Mouse (Mus musculus): ENCODE results near the gene Ttn.

Gene Ttn

DNA sequence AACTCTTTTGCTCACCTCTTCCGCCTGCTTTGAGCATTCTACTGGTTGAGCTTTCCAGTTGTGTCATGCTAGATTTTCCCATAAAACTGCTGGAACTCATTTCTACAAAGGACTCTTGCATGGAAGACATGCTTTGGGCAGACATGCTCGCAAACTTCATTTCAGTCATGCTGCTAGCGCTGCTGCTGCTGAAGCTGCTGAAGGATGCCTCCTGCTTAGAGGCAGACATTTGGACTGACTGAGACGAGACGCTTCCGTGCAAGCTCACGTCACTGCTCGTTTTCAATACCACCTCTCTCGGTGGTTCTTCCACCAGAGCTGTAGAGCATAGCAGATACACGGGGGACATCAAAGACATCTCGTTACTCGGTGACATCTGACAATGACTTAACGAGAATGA, 276.7 kb downstream of the Ttn start:
- DNase-seq (ENCODE audit: low spot score): no peak

DNA sequence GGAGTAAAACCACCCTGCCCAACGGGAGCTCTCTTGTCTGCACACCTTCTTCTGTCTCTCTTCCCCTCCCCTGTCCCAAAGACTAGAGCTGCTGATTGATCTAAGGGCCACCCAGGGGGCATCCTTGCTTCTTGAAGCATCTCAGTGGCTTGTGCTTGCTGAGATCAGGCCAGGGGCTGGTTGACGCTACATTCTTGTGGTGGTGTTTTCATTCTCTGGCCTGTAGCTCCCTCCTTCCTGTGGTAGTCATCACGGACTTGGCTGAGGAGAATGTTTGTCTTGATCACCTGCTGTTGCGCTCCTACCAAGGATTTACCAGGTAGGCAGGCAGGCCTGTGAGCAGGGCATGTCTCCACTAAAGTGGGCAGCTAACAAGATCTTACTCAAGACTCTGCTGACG, 279.6 kb downstream of the Ttn start:
- DNase-seq (ENCODE audit: low spot score): no peak

DNA sequence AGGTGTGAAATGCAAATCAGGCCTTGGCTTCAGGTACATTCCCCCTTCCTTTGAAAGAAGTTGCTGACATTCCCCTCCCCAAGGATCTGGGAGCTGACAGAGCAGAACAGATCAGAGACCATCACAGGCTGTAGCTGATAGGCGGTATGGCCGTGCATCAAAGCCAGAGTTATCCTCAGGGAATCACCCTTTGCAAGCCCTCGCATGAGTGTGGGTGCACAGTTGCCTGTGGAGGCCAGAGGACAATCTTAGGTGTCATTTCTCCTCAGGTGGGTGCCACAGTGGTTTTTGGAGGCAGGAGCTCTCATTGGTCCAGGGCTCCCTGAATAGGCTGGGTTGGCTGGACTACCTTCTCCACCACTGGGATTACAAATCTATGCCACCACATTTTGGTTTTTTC, 280.2 kb downstream of the Ttn start:
- no peak for DNase-seq (ENCODE audit: low spot score)

DNA sequence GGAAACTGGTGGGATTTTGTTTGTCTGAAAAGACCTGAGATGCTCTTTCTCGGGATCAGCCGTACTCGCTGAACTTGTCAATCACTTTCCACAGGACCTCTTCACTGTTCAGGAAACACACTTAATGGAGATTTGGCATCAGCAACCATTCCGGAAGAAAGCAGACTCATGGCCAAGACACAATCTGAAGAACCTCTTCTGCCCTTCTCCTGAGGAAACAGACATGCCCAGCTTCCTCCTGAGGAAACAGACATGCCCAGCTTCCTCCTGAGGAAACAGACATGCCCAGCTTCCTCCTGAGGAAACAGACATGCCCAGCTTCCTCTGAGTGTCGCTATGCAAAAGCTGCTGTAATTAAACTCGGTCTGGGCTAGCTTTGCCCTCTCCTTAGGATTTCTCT, 287.1 kb downstream of the Ttn start:
- DNase-seq (ENCODE audit: low spot score): no peak

DNA sequence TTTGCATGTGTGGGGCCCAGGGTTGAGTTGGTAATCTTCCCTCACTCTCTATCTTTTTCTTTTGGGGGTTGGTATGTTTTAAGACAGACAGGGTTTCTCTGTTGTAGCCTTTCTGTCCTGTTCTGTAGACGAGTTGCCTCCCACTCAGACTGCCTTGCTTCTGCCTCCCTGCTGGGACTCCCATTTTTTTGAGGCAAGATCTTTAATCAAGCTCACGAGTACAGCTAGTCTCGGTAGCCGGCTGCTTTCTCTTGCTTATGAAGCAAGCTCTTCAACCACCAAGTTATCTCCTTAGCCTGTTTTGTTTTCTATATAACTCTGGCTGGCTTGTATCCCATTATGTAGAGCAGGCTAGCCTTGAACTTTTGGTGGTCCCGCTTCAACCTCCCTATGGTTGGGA, 288.6 kb downstream of the Ttn start:
- no peak for DNase-seq (ENCODE audit: low spot score)

DNA sequence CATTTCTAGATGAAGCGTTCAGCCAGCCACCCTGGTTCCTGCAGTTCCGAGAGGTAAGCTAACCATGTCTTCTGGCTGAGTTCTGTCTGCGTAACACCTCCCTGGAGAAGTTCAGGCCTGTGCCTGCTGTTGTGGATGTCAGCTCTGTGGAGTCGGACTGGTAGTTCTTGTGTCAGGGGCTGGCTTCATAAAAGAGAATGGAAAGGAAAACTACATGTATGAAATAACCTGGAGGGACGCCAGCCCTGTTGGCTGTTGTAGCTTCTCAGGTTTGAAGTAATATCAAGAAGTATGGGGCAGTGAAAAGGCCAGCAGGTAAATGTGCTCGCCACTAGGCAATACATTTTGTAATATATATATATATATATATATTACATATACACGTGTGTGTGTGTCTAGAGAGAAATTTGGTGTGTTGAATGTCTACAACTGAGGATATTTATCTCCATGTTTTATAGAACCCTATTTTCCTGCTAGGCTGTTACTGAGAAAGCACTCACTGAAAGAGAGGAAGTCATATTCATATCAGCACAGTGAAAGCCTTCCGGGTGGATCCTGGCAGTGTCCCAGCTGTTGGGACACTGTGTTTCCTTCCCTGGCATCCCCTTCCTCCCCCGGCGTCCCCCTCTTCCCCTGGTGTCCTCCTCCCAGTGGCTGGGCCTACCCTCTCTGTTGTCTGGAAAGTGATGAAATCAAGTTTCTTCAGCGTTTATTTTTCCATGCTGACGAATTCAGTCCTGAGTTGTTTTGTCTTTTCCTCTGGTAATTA, 291.7 kb downstream of the Ttn start:
- no peak for DNase-seq (ENCODE audit: low spot score)

DNA sequence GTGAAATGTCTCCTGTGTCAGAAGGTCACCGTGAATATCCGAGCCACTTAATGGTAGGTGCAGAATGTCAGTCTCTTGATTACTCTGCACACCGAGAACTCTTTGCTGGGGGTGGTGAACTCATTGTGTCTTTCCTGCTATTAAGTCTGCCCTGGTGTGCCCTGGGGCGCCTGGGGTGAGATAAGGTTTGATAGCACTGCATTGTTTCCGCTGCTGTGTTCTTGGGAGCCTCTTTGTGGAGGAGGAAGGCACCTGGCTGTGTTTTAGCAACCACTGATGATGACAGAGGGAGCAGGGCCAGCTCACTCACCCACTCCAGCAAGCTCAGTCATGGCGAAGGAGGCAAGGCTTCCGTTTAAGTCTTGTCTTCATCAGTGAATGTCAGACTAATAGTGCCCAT, 294.2 kb downstream of the Ttn start:
- DNase-seq (ENCODE audit: low spot score): no peak

DNA sequence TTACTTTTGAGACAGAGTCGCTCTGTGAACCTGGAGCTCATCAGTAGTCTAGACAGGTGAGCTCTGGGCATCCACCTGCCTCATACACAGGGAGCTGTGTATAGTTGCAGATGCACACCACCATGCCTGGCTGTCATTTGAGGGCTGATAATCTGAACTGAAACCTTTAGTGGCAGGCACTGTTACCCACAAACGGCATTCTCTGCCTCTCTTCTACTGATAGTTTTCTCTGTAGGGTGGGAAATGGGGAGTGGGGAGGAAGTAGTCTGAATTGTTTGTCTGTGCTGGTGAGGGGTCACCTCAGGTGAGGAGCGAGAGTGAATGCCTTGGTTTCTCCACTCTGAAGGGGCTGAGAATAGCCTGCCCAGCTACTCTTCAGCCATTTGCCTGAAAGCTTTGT, 294.7 kb downstream of the Ttn start:
- DNase-seq (ENCODE audit: low spot score): no peak

DNA sequence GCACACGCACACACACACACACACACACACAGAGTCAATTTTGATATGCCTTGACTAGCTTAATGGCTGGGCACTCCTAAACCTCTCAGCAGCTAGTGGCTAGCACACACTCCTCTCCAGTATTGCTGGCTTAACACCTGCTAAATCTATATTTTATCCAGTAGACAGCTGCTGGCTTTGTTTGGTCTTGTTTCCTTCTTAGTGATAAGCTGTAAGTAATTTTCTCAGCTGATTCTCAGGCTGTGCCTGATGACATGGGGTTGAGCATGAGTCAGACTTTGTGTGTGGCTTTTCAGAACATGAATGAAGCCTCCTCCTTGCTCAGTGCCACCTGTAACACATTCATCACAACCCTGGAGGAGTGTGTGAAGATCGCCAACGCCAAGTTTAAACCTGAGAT, 295.4 kb downstream of the Ttn start:
- DNase-seq (ENCODE audit: low spot score): no peak

DNA sequence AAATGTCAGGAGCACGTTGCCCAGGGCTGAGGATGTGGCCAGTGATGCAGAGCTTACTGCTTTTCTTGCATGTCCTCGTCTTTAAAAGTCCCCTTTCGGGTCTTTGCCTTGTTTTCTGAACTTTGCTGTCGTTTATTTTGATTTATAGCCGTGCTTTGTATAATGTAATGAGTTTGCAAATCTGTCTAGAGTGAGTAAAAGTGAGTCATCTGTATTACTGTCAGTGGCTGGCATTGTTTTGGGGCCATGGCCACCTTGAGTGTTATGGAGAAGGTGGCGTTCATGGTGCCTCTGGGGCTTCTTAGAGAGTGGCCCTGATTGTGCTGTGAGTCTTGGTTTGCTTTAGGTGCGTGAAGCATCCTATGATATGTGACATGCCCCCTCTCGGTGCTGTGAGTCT, 300.0 kb downstream of the Ttn start:
- DNase-seq (ENCODE audit: low spot score): no peak

DNA sequence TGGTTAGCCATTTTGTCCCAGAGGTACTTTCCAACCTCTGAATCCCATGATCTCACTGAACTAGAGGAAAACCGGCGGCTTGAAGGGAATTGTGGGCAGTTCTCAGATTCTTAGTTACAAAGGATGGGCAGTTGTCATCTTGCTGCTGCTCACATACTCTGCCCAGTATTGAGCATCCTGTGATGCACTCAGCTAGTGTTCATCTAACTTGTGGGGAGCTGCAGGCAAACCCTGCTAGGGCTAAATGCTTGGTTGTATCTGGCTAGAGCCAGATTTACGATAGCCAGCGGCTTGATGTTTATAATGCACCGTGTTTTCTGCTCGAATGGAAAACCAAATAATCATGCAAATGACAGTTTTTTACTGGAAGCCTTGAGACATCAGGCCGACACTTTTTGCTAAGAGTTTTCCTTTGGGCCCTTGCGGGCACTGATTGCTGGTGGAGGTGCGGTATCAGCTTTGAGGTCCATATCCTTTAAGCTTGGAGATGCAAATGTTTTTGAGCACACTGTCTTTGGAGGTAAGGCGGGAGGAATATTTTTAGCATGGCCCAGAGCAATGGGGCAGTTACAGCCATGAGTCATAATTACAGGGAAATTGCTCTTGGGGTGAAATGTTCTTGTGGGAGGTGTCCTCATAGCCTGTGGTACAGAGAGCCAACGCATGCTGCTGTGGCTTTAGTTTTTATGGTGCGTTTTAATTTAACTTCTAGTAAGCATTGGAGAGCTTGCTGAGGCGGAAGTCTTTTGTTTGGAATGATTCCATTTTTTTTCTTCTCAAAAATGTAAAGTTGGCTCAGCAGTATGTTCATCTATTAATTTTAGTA, 305.7 kb downstream of the Ttn start:
- no peak for DNase-seq (ENCODE audit: low spot score)

DNA sequence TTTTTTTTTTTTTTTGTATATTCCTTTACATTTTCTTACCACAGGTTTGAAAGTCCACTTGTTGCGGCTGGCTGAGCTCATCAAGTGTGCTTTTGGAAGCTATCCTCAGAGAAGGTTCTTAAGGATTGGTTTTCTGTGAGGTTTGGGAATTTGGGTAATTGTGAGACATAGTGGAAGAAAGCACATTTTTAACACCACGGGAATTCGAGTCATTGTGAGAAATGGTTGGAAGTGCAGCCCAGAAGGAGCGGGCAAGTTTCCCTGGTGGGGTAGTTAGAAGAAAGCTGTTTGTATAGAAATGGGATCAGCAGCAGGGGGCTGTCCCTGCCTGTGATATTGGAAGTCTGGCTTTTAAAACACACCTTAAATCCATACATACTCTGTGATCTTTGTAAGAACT, 306.4 kb downstream of the Ttn start:
- DNase-seq (ENCODE audit: low spot score): no peak

DNA sequence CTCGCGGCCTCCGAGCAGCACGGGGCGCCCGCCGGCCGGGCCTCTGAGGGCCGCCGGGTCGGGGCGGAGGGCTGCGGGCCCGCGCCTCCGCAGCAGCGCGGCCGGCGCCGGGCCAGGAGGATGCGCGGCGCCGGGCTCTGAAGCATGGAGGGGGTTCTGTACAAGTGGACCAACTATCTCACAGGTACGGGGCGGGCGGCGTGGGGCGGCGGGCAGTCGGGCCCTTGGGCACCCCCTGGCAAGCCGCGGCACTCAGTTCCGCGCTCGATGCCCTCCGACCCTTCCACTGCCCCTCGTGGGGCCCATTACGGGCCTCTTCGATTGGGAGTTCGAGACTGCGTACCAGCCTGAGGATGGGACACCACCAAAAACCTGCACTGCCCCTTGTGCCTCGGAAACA, 306.9 kb downstream of the Ttn start:
- DNase-seq (ENCODE audit: low spot score): no peak

DNA sequence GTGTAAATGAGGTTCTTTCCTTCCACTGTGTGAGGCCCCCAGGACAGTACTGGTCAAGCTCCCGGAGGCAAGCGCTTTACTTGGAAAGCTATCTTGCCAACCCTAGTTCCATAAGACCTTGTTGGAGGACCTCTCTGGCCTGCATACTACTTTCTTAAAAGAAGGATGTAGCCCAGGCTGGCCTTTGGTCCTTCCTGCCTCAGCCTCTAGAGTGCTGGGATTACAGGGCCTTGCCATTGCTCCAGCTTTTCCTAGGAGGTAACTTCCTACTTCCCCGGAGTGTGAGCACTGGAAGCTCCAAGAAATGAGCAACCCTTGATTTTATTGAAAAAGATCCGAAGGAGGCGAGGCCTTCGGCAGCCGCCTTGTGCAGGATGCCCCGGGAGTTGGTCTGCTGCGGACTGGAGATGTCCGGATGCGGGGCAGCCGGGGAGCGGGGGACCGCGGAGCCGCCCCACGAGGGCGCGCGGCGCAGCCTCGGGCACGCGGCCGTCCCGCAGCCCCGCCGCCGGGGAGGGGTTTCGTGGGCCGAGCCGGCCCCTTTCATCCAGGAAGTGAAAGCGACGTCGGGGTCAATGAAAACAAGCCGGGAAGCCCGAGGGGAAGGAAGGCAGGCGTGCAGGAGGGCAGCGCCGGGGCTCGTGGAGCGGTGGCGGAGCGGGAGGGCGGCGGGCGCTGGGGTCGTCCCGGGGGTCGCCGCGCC, 307.5 kb downstream of the Ttn start, which contains the start of gene Plekha3:
TSS of gene Plekha3 (plus strand) at position 557 of the 703 bp plus-strand sequence.
- peak; percentile 86 for DNase-seq (ENCODE audit: low spot score)

DNA sequence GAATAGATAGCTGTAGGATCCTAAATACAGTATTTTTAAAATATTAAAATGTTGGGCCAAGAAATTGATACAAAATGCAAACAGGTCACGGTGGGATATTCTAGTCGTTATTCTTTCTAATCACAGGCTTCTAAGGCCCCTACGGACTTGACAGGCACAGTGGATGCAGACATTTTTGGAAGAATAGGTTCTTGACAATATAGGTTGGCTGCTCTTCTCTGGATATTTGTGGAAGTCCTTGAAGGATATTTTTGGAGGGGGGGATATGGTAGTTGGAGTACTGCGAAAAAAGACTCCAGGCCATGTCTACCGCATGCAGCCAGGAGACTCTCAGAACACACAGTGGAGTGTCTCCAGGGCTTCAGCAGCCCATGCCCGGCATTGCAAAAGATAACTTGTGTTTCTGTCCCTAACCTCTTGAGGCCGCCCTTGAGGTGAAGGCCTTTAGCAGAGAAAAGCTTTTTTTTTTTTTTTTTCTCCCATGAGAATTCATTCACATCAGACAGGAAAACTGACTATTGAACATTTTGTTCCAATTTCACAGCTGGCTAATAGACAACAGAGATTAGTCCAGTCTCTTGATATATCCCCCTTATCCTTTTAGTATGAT, 308.8 kb downstream of the Ttn start:
- peak; percentile 40 for DNase-seq (ENCODE audit: low spot score)

DNA sequence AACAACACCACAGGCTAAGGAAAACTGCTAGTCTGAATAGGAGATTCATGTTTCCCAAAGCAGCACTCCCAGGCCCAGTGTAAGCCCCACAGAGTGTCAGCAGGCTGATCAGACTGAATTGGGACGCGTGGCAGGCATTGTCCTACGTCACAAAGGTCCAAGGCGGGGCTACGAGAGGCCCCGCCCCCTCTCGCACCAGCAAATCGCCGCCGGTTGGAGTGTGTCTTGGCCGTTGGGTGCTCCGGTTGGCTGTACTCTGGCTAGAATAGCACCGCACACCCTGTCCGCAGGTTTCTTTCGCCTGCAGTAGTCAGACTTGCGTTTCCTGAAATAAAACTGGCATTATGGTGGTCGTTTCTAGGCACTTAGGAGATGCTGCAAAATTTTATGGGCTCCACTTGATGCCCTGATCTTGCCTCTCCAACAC, 309.4 kb downstream of the Ttn start, which contains the start of gene Fkbp7:
TSS of gene Fkbp7 (minus strand) at position 151 of the 427 bp plus-strand sequence.
- DNase-seq (ENCODE audit: low spot score): peak; percentile 90

DNA sequence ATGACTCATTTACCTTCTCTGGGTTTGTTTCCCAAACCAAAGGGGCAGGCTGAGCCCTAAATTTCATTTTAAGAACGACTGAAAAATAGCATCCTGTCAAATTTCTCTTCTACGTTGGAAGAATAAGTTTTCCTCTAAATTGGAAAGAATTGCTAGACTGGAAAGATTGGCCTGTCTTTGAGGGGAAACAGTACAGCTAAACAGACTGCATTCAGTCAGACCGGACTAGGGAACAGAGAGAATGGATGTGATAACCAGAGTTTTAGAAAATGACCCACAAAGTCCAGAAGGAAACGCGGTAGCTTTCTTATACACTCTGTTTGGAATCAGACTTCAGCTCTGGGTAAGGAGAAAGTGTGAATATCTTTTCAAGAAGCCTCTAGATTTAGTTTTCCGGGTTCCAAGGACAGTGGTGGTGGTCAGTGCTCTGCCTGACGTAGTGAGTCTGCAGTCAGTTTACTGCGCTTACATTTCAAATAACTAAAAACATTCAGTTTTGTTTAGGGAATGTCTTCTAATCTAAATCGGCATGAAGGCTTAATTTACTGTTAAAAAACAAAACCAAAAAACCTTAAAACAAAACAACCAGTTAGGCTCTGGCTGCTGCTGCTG, 310.1 kb downstream of the Ttn start:
- DNase-seq (ENCODE audit: low spot score): no peak

DNA sequence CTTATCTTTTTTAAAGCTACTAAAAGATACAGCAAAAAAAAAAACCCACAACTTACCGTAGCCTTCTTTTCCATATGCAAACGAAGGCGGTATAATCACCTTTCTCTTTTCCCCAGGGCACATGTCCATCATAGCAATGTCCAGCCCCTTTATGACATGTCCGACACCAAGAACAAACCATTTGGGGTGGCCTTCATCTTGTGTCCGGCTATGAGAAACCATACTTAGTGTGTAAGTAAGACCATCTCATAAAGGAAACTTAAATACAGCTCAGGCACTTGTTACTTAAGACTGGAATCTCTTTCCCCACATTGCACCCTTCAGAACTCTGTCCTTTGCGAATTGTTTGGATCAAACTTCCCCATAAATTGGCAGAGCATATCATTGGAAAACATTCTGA, 310.7 kb downstream of the Ttn start:
- no peak for DNase-seq (ENCODE audit: low spot score)

DNA sequence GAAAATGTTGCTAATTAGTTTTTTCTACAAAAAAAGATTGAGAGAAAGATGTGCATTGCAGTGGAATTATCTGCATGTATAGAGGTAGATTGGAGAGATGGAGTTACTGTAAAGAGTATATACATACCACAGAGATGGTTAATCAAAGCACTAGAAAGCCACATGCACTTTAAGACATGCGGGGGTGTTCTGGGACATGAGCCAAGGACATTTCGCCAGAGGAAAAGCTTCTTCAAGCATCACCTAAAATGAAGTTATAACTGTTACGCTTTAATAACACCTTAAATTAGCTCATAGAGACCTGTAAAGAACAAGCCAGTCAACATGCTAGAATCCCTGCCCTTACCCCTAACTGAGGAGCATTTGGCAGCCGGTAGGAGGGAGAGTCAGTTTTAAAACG, 315.1 kb downstream of the Ttn start:
- no peak for DNase-seq (ENCODE audit: low spot score)

DNA sequence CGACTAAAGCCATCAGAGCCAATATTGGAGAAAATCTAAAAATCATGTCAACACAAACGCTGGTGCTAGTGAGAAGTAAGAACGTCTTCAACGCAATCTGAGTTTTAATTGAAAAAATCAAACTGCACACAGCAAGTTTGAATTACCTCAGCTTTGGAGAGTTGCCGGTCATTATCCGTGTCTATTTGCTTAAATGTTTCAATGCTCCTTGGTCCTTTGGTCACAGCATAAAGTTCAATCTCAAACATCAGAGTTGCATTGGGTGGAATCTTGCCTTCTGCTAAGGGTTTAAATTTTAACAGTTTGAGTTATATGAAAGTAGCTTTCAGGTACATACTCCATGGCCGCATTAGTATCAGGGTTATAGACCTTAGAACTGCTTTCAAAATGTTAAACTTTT, 316.8 kb downstream of the Ttn start:
- no peak for DNase-seq (ENCODE audit: low spot score)

DNA sequence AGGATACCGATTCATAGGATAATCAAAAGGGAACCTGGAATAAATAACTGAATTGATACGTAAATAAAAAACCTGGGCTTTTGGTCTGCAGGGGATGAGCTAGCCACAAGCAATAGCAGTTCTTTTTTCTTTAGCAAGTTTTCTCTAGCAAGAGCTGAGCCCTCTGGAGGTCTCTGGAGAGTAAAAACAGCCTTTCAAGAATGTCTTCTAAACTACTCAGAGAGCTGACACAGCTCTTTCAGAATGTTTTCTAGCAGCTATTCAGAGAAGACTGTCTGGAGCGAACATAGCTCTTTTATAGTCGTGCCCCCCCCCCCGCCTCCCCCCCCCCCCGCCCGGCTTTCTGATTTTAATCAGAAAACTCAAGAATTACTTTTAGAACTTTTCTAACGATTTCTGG, 322.9 kb downstream of the Ttn start:
- no peak for DNase-seq (ENCODE audit: low spot score)

DNA sequence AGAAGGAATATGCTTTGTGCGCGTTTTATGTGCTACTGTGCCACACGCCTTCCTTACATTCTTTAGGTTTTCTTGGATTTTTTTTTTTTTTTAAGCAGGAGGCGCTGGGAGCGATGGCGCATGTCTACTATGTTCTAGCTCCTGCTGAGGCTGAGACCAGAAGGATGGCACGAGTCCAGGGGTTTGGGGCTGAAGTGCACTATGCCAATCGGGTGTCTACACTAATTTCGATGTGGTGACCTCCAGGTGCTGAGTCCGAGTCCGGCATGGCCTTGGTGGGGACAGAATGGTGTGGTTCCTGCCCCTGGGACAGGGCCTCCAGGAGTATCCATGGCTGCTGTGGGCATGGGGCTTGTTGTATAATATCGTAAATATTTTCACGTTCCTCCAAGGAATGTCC, 323.8 kb downstream of the Ttn start:
- no peak for DNase-seq (ENCODE audit: low spot score)
